Mouse (Mus musculus) brain, embryonic 14.5 days (tissue): Measurements from ENCODE around the gene Gm21970. TPM values are rescaled to one million over a fixed set of nuclear protein-coding genes. Genes with fewer than 3 reads are reported as not detected.

Experiments
- DNase-seq: peaks from one replicate; pipeline ENCODE4 v3.0.0-alpha.2; 2011; ENCODE audit warnings: low read depth
- CTCF ChIP-seq: fragments of 200-500 bp; IDR thresholded peaks from 2 replicates; pipeline ENCODE4 v1.5.1; 2012; ENCODE audit warnings: inconsistent platforms, mild to moderate bottlenecking, moderate library complexity, borderline replicate concordance; ENCODE audit not compliant: insufficient read depth, insufficient read length; ENCODE audit errors: extremely low read depth
- POLR2A ChIP-seq: fragments of 200-500 bp; IDR thresholded peaks from 2 replicates; pipeline ENCODE4 v1.6.1; 2012; ENCODE audit warnings: mild to moderate bottlenecking, inconsistent platforms, borderline replicate concordance; ENCODE audit not compliant: poor library complexity, insufficient read depth, insufficient read length, severe bottlenecking; ENCODE audit errors: extremely low read depth
- polyA plus RNA-seq: library from polyadenylated mRNA; depleted of rRNA; stranded (reverse); fragments of >200 nt; gene quantifications from 2 replicates; pipeline ENCODE4 v1.2.3, GENCODE M21; 2012

Gm21970 gene
- polyA plus RNA-seq, 1 experiment, result 0.11 TPM

DNA sequence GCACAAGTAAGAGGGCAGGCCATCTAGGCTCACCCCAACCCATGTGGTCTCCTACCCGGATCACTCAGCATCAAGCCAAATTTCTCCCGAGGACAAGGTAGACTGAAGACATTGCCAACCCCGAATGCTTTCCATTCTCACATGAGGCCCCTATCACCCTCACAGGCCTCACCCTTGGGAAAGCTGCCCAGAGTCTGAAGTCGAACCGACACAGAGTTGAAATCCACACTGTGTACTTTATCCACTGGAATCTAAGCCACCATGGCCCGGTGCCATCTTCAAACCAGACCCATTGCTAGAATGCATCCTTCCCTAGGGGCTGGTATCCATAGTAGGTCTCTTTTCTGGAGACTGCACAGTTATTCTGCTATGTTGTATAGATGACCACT lies 56.0 kb downstream of the Gm21970 start:
- DNase-seq, result no peak
- TF ChIP-seq POLR2A, result no peak
- TF ChIP-seq CTCF, result no peak

DNA sequence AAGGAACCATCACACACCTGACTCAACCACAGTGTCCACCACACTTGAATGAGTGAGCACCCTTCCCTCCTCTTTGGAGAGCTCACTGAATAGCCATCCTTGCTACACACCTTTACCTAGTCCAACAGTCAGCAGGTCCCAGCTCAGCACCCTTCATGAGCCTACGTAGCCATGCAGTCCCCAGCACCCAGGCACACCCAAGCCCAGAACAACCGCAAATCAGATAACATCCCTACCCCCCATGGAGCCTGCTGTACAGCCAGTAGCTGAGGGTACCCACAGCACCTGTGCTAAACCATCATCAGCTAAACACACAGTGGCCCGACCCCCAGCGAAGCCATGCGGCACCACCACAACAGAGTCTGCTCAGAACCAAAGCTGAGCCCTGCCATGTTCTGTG lies 56.6 kb downstream of the Gm21970 start:
- no peak for TF ChIP-seq CTCF
- no peak for TF ChIP-seq POLR2A
- no peak for DNase-seq

DNA sequence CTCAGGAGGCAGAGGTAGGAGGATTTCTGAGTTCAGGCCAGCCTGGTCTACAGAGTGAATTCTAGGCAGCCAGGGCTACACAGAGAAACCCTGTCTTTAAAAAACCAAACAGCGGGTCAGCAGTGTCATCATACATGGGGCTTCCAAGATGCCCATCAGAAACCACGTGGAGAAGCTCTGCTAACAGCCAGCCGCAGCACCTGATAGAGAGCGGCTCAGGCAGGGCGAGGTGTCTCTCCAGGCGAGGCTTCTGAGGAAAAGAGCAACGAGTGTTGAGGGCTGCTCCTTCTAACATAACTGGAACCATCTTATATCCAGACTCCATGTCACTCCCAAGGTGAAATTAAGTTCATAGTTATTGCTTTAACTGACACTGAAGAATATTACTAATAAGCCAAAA lies 57.4 kb downstream of the Gm21970 start:
- TF ChIP-seq CTCF, result no peak
- TF ChIP-seq POLR2A, result no peak

DNA sequence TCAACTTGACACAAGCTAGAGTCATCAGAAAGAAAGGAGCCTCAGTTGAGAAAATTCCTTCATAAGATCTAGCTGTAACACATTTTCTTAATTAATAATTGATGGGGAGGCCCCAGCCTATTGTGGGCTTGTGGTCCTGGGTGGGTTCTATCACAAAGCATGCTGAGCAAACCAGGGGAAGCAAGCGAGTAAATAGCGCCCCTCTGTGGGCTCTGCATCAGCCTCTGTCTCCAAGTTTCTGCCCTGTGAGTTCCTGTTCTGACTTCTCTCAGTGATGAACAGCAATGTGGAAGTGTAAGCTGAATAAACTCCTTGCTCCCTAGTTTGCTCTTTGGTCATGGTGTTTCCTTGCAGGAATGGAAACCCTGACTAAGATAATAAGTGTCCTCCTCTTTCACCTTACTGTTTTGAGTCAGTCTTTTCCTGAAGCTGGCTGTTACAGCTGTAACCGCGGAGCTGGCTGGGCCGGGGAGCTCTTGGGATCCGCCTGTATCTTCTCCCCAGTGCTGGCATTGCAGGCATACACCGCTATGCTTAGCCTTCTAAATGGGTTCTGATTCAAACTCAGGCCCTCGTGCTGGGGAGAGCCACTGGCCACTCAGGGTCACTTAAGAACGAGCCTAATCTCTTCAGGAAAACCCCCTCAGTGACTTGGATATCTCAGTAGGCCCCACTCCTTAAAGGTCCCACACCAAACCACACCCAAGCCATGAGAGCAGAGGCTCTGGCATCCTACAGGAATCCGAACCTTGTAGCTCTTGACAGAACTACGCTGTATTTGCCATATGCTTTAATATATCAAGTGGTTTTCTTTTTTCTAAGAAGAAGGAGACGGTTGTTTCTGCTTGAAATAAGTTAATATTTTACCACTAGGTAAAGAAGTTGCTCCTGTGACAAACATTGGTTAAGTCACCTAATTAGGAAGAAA lies 58.9 kb downstream of the Gm21970 start:
- no peak for DNase-seq
- TF ChIP-seq POLR2A (no peak), CTCF (no peak)

More for the DNA sequence above, 57.4 kb downstream of the Gm21970 start:
- DNase-seq, result no peak

DNA sequence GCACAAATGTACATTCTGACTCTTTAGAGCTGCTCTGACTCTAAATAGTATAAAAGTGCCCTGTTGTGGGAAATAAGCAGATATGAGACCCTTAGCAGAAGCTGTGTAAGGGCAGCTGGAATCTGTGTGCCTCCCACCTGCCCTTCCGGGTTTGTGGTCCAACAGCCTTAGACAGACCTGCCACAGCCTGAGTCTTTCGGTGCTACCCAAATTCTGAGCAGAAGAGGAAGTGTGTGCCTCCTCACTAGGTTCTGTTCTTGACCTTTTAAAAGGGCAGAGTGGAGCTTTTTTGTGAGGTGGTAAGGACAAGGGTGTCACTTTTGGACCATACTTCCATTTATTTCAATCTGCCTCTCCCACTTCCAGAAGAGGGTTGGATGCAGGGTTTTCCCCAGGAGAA lies 60.4 kb downstream of the Gm21970 start:
- DNase-seq, result no peak
- no peak for TF ChIP-seq CTCF
- TF ChIP-seq POLR2A, result no peak

DNA sequence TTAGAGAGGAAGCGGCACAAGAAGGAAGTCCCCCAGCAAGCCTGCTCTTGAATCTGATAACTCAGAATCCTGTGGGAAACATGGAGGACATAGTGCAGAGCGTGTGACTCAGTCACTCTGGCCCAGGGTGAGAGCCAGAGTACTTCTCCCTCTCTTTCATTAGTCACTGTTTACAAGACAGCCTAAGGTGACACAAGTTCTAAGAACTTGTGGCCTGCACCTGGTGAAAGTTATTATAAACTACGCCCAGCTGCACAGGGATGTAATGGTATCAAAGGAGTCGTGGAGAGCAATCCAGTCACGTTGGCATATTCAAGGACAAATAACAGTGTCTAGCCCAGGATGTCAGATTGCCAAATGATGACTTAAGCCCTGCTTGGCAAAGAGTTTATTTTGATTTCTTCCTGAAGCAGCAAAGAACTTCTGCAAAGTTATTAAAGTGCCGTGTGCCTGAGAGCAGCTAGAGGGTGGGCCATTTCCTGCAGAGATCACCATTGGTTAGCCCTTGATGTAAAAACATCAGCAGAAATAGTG lies 60.9 kb downstream of the Gm21970 start:
- TF ChIP-seq CTCF, result no peak
- TF ChIP-seq POLR2A, result no peak
- no peak for DNase-seq

DNA sequence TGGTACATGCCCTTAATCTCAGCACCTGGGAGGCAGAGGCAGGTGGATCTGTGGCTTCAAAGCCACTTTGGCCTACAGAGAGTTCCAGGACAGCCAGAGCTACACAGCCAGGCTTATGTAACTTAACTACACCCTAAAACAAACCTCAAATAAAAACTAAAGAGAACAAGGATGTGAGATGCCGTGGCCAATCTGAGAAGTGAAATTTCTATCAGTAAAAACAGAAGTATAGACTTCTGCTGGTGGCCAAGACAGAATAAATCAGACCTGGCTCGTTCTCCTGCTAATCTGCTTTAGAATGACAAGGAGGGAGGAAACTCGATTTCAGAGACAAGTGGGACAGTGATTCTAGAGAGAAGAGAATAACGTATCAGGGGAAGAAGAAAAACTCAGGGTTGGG lies 64.3 kb downstream of the Gm21970 start:
- no peak for DNase-seq
- TF ChIP-seq POLR2A (no peak), CTCF (no peak)

DNA sequence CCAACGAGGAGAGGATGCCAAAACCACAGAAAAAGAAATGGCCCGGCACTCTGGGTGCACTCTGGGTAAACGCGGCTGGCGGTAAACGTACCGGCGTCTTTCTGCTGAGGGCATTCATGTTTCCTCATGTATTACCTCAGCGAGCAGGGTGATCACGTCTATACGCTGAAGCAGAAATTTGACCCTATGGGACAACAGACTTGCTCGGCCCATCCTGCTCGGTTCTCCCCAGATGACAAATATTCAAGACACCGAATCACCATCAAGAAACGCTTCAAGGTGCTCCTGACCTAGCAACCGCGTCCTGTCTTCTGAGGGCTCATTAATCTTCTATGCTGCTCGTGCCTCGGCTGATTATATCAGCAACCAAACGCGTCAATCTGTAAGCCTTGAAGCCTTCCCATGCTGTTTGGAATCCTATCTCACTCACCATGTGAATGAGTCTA lies 66.8 kb downstream of the Gm21970 start:
- TF ChIP-seq CTCF, result no peak
- no peak for TF ChIP-seq POLR2A
- DNase-seq, result peak; percentile 38

DNA sequence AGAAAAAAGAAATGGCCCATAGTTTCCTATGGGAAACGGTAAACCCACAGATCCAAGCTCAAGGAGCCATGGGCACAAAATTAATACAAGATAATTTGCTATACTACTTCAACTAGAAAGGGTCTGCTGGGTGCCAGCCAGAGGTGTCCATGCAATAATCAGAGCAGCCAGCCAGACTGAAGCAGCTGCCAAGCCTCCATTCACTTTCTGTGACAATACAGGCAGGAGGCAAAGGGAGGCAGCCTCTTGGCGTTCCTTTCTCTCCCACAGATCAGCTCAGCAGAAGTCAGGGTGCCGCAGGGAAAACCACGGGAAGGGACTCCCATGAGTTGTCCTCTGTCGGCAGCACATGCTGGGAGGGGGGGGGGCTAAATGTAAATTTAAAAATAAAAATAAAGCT lies 67.5 kb downstream of the Gm21970 start:
- TF ChIP-seq POLR2A (no peak), CTCF (no peak)
- DNase-seq, result peak; percentile 91

DNA sequence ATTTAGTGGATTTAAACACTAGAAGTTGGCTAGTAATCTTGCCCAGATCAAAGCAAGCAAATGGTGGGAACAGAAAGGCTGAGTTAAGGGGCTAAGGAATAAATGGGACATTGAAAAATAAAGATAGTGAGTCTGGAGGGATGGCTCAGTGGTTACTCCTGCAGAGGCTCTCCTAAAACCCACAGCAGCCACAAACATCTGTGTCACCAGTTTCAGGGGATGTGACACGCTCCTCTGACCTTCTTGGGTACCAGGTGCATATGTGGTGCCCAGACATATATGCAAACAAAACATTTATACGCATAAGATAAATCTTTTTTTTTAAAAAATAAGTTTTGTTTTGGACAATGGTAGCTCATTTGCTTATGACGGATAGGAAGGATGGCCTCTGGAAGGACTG lies 67.9 kb downstream of the Gm21970 start:
- DNase-seq, result peak; percentile 15
- no peak for TF ChIP-seq POLR2A
- no peak for TF ChIP-seq CTCF

DNA sequence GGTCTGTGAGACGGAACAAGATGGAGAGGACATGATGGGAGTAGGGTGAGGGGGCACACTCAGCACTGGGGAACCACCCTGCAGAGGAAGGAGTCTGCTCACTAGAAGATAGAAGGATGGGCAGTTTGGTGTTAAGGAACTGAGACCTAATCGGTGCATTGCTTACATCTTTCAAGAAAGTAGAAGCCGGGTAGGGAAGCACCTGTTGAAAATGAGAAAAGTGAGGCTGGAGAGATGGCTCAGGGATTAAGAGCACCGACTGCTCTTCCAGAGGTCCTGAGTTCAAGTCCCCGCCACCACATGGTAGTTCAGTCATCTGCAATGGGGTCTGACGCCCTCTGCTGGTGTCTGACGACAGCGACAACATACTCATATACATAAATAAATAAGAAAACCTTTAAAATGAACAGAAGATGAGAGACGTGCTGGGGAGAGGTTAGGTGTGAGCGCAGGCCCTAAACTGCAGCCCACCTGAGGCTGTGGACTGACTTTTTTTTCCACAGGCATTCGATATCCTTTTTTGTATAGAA lies 68.4 kb downstream of the Gm21970 start:
- no peak for TF ChIP-seq POLR2A
- peak; percentile 22; the same call in 1 of the 2 replicates for TF ChIP-seq CTCF
- no peak for DNase-seq

DNA sequence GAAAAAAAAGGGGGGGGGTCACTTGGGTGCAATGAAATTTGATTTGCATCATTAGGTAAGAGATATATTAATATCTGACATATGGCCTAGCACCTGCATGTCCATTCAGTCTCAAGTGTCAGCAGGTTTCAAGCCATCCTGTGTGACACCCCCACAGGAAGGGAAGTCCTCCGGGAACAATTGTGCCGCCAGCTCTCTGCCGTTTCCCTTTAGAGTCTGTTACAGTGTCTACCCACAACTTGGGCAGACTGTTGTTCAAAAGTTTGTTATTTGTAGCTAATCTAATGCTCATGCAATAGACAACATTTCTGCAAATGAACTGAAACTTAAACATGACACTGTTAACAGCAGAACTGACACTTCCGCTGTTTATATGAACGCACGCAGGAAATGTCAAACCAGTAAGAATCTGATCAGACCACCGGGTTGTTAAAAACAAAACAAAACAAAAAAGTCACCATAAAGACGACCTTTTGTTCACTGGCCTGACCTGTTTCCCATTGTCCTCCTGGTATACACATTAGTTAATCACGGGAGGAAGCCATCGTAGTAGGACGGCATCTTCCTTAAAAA lies 69.6 kb downstream of the Gm21970 start:
- TF ChIP-seq POLR2A (no peak), CTCF (no peak)
- no peak for DNase-seq

DNA sequence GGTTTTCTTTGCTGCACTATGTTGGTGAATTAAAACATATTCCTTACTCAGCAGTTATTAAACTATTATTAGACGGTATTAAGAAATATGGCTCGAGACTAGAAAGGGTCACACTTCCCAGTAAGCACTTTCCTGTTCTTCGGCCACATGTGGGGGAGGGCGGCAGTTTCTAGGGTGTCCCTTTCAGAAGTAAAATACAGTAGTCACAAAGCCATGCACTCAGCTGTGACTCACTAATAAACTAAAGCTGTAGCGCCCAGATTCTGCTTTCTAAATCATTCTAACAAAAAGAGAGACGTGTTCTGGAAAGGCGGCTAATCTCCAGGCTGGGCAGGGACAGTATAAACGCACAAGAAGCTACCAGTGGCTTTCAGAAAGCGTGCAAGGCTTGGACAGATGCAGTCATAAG lies 70.3 kb downstream of the Gm21970 start:
- no peak for DNase-seq
- no peak for TF ChIP-seq POLR2A
- TF ChIP-seq CTCF, result no peak
